9 mouse cellular contexts compared by ENCODE assay signal in genomic region chr11:87757001-87757954, GRCm38 (mm10). TPM values are rescaled to one million over a fixed set of nuclear protein-coding genes. Genes with fewer than 3 reads are reported as not detected.
DNase-seq lines count a peak whose midpoint lies in the region; ATAC-seq and TF ChIP-seq lines count a peak whose summit lies in the region.
"Had no signal": no experiment of that assay in that cellular context is flagged by ENCODE, and none has a peak within 500 bp of the region (broad histone marks: within the 10 kb centered on the region; RNA-seq: fewer than 3 reads in every experiment).

No protein-coding gene starts in this region.

- no peak for ATAC-seq in lung, embryonic 15.5 days (ENCODE audit: borderline replicate concordance, extremely low read depth, low FRiP score, low TSS enrichment)
- no peak for ATAC-seq in liver, embryonic 13.5 days (ENCODE audit: low read depth)
- ATAC-seq: forebrain, embryonic 16.5 days had no signal

- TF ChIP-seq CTCF in bone marrow, adult 2 months (IDR thresholded peaks at IDR 0.05; ENCODE audit: control insufficient read depth, insufficient read depth, low read length) = no peak

- no peak overlapping the region for H3K9ac ChIP-seq in lung, embryonic 15.5 days
- H3K9ac ChIP-seq in liver, embryonic 13.5 days = peak overlapping the region; percentile 98
- H3K9ac ChIP-seq: neural tube, embryonic 15.5 days had no signal

- no peaks in the 10 kb centered on the region for H3K4me1 ChIP-seq in lung, embryonic 15.5 days
- peaks cover 7% of the 10 kb centered on the region; the same call in 1 of the 2 replicates for H3K4me1 ChIP-seq in bone marrow, adult 2 months (ENCODE audit: control insufficient read depth, insufficient read depth, low read length)
- peaks cover 65% of the 10 kb centered on the region for H3K4me1 ChIP-seq in liver, embryonic 13.5 days (replicated peaks)

- DNase-seq in lung, postnatal 36 days = no peak
- no peak for DNase-seq in liver, embryonic 13.5 days
- DNase-seq in thymus, postnatal 10 days (ENCODE audit: low spot score in 2 of 2) = peak; percentile 53 to 60
- DNase-seq in adrenal gland, postnatal 25 days = no peak
- no peak for DNase-seq in frontal cortex, postnatal 25 days (ENCODE audit: low spot score in 2 of 2)

- no peaks in the 10 kb centered on the region for H3K9me3 ChIP-seq in lung, embryonic 15.5 days
- H3K9me3 ChIP-seq in liver, embryonic 13.5 days (replicated peaks) = no peaks in the 10 kb centered on the region
- H3K9me3 ChIP-seq: neural tube, embryonic 15.5 days had no signal

- H3K4me3 ChIP-seq in lung, embryonic 15.5 days = peak overlapping the region; percentile 11; the same call in 1 of the 2 replicates
- H3K4me3 ChIP-seq in bone marrow, adult 2 months (replicated peaks; ENCODE audit: control insufficient read depth, low read depth, low read length) = peak overlapping the region; percentile 99
- peak overlapping the region; percentile 83 for H3K4me3 ChIP-seq in liver, embryonic 13.5 days (replicated peaks)
- H3K4me3 ChIP-seq: neural tube, embryonic 15.5 days had no signal

- no peak overlapping the region for H3K27ac ChIP-seq in lung, embryonic 15.5 days
- H3K27ac ChIP-seq in bone marrow, adult 2 months (ENCODE audit: control insufficient read depth, insufficient read depth, low read depth, low read length, poor library complexity) = peak overlapping the region; percentile 99
- H3K27ac ChIP-seq in liver, embryonic 13.5 days = peak overlapping the region; percentile 100
- H3K27ac ChIP-seq: neural tube, embryonic 15.5 days had no signal

- H3K27me3 ChIP-seq in lung, embryonic 15.5 days = peaks cover 32% of the 10 kb centered on the region
- H3K27me3 ChIP-seq in liver, embryonic 13.5 days = peaks cover 22% of the 10 kb centered on the region
- H3K27me3 ChIP-seq: neural tube, embryonic 15.5 days had no signal

- H3K36me3 ChIP-seq in lung, embryonic 15.5 days = no peaks in the 10 kb centered on the region
- H3K36me3 ChIP-seq in liver, embryonic 13.5 days = peaks cover 23% of the 10 kb centered on the region
- H3K36me3 ChIP-seq: neural tube, embryonic 15.5 days had no signal

- 0 out of 2 replicates have a peak, but pooled peaks have one; percentile 42 for TF ChIP-seq POLR2A in bone marrow, adult 2 months (IDR thresholded peaks at IDR 0.05; ENCODE audit: borderline replicate concordance, control insufficient read depth, low read depth, low read length)

- H3K4me2 ChIP-seq in lung, embryonic 15.5 days = no peak overlapping the region
- H3K4me2 ChIP-seq in liver, embryonic 13.5 days = peak overlapping the region; percentile 88
- H3K4me2 ChIP-seq: neural tube, embryonic 15.5 days had no signal

- WGBS in lung, embryonic 15.5 days = 82% methylated on average over 25 of the region's 25 CpGs
- 2% methylated on average over 25 of the region's 25 CpGs for WGBS in bone marrow, adult 2 months
- WGBS in liver, embryonic 13.5 days (ENCODE audit: insufficient replicate concordance) = 10% methylated on average over 25 of the region's 25 CpGs

RNA-seq across cellular contexts. Expression of gene Tspoap1, which starts 3.1 kb away (rescaled TPM):
- 1.4 and 2.7 TPM in 2 replicates for polyA plus RNA-seq in lung, embryonic 15.5 days (2015; fragmentation: Nextera tagmentation; extraction: Ambion mirVana)
- 18.0 and 50.9 TPM in 2 replicates for polyA plus RNA-seq in bone marrow, adult 2 months (2011; ENCODE audit: insufficient read depth, insufficient read length, low replicate concordance, missing spikeins)
- polyA plus RNA-seq in liver, embryonic 13.5 days (2015; fragmentation: Nextera tagmentation; extraction: Ambion mirVana) = 2.7 and 3.1 TPM in 2 replicates
- total RNA-seq in adrenal gland, postnatal 25 days (2021) = 7.4 and 9.4 TPM in 2 replicates

RNA-seq across cellular contexts. Expression of gene Supt4a, which starts 19.9 kb away (rescaled TPM):
- polyA plus RNA-seq in lung, embryonic 15.5 days (2015; fragmentation: Nextera tagmentation; extraction: Ambion mirVana) = 144 and 155 TPM in 2 replicates
- 38.9 and 127 TPM in 2 replicates for polyA plus RNA-seq in bone marrow, adult 2 months (2011; ENCODE audit: insufficient read depth, insufficient read length, low replicate concordance, missing spikeins)
- polyA plus RNA-seq in liver, embryonic 13.5 days (2015; fragmentation: Nextera tagmentation; extraction: Ambion mirVana) = 219 and 233 TPM in 2 replicates
- total RNA-seq in adrenal gland, postnatal 25 days (2021) = 59.0 and 84.6 TPM in 2 replicates

RNA-seq across cellular contexts. Expression of gene Mpo, which starts 36.1 kb away (rescaled TPM):
- polyA plus RNA-seq in lung, embryonic 15.5 days (2015; fragmentation: Nextera tagmentation; extraction: Ambion mirVana) = 0.71 and 2.4 TPM in 2 replicates
- 330 and 630 TPM in 2 replicates for polyA plus RNA-seq in bone marrow, adult 2 months (2011; ENCODE audit: insufficient read depth, insufficient read length, low replicate concordance, missing spikeins)
- polyA plus RNA-seq in liver, embryonic 13.5 days (2015; fragmentation: Nextera tagmentation; extraction: Ambion mirVana) = 276 and 298 TPM in 2 replicates
- total RNA-seq in adrenal gland, postnatal 25 days (2021) = not detected in 2 replicates

Comparison
In these comparisons a context has a peak if more than half of its experiments do, and no peak if none do; other contexts are left out.
1. H3K4me3 ChIP-seq: peak in every context shown above with its lines; median percentile 99 in bone marrow, adult 2 months; 83 in liver, embryonic 13.5 days; 11 in lung, embryonic 15.5 days.
2. DNase-seq: peak in thymus, postnatal 10 days (2 of 2); none in lung, postnatal 36 days (single experiment), liver, embryonic 13.5 days (single experiment), adrenal gland, postnatal 25 days (single experiment) and frontal cortex, postnatal 25 days (0 of 2).
3. RNA of gene Mpo, which starts 36.1 kb away (polyA plus RNA-seq): 330 to 630 TPM in bone marrow, adult 2 months and 276 to 298 TPM in liver, embryonic 13.5 days; 0.71 to 2.4 TPM in lung, embryonic 15.5 days; every median in the first group is over 10 times any median in the second.